Mouse (Mus musculus) CH12.LX (cell line): ENCODE measurements around the gene Fbxo42.
A peak's percentile ranks its signal among the peaks of the same experiment; 100 is the strongest.

Experiments used
- CTCF ChIP-seq, 2 experiments: IDR thresholded peaks in 1 of 2; conservative IDR thresholded peaks in 1 of 2; 2 replicates each; pipeline ENCODE4 v1.5.1; 2011 to 2012; ENCODE audit warnings: low read depth in 2 of 2, low read length in 2 of 2, improper control_type of control experiment in 1 of 2, inconsistent platforms in 1 of 2, mild to moderate bottlenecking in 1 of 2, moderate library complexity in 1 of 2
- MYC ChIP-seq: IDR thresholded peaks from 2 replicates; pipeline ENCODE4 v1.6.1; 2011; ENCODE audit warnings: low read depth, mild to moderate bottlenecking, improper control_type of control experiment, low read length

DNA sequence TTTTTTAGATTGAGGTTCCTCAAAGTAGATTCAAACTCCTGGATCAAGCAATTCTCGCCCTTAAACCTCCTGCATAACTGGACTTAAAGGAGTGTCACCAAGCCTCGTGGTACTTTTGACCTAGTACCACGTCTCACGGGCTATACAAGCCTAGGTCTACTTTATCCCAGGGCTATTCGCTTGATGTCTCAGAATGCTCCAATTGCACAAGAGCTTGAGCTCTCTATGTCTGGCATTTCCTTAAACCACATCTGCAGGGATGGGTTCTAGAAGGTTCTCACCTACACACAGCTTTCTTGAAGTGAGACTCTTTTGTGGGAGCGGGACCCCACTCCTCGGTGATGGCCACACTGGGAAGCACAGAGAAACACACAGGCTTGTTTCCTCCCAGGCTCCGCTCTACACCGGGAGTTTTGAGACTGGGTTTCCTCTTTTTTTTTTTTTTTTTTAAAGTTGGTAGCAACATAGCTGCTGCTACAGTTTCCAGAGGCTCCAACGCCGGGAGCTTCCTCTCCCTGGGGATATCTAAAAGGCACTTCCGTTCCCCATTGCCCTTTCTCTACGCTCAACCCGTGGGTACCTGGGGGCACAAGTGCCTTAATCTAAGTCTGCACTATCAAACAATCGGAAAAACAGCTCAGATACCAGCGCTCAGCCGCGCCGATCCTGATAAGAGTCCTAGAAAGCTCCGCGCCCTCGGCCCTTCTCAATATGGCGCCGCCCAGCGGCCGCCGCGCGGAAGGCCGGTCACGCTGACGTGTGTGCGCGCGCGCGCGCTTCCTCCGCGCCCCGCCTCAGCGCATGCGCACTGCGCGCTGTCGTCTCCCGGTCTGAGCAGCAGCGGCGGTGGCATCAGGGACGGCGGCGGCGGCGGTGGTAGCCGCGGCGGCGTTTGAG is at the start of gene Fbxo42:
- TF ChIP-seq CTCF (conservative IDR thresholded peaks at IDR 0.05 in 1 of 2, IDR thresholded peaks at IDR 0.05 in 1 of 2; ENCODE audit: low read depth in 2 of 2, low read length in 2 of 2), result peak; percentile 11 to 78; a peak in 2 of 4 replicates
- peak; percentile 53; the same call in 1 of the 2 replicates for TF ChIP-seq MYC
